Mouse (Mus musculus): ENCODE measurements at regions not wholly inside any gene's neighbourhood (a gene's known extent, or its start where the extent isn't known, plus 50 kb on each side); places are given as distances from the start of the nearest gene placed in this dataset.

DNA sequence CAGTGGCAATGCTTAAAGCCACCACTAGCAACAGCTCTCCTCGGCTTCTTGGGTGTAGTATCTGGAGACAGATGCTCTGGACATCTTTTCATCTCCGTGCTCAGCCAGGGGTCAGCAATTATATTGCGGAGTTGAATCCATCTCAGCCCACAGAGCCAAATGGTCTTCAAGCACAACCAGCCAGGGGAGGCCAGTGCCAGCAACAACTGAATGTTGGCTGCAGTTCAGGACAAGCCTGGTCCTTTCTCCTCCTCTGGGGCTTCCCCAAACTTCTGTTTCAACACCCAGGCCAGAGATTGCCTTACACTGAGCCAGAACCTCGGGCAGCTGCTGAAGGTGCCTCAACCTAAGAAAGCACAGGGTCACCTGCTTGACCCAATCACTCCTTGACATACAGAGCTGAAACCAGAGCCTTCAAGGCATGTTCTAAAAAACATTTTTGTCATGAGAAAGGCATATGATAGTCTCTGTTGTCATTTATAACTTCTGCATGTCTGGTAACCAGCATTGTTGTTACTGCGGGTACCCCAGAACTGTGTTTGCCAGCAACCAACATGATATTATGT, 169.9 kb upstream of the Lef1 start:
- WGBS = 69% methylated on average over 5 of the region's 5 CpGs
- no peaks in the 10 kb centered on the region for H3K36me3 ChIP-seq (ENCODE audit: control insufficient read depth, insufficient read depth, low read length)
- peaks cover 4% of the 10 kb centered on the region; the same call in 1 of the 2 replicates for H3K4me1 ChIP-seq (ENCODE audit: control insufficient read depth, insufficient read depth, insufficient read length, low read length)
- no peaks in the 10 kb centered on the region for H3K27me3 ChIP-seq (ENCODE audit: control insufficient read depth, insufficient read depth, low read length)
- TF ChIP-seq CTCF (IDR thresholded peaks at IDR 0.05; ENCODE audit: extremely low read depth, insufficient read length, insufficient replicate concordance, low read depth, low read length) = no peak
- TF ChIP-seq POLR2A (IDR thresholded peaks at IDR 0.05; ENCODE audit: low read depth, low read length) = no peak
- H3K27ac ChIP-seq (ENCODE audit: insufficient read depth, low read depth, low read length) = no peak overlapping the region
- H3K4me3 ChIP-seq (ENCODE audit: low read depth, low read length) = no peak overlapping the region

DNA sequence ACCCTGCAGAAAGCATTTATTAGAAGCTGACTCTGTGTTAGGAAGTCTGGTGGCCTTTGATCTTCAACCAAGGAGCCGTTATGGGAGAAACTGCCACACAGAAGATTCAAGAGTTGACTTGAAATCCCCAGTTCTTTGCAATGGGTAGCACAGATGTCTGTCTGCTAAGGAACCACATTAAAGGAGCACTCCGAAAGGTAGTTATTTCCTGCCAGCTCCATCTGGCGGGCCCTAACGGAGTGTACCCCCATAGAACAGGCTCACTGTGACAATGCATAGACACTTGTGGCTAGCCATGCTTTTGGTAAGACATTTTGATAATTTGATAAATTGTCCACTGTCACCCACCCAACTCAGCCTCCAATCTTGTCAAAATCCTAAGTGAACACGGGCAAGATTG, 173.3 kb upstream of the Lef1 start:
- Histone ChIP-seq H3K4me3 (ENCODE audit: low read depth, low read length) (no peak overlapping the region), H3K27ac (ENCODE audit: insufficient read depth, low read depth, low read length) (no peak overlapping the region), H3K4me1 (ENCODE audit: control insufficient read depth, insufficient read depth, insufficient read length, low read length) (no peaks in the 10 kb centered on the region), H3K27me3 (ENCODE audit: control insufficient read depth, insufficient read depth, low read length) (no peaks in the 10 kb centered on the region), H3K36me3 (ENCODE audit: control insufficient read depth, insufficient read depth, low read length) (no peaks in the 10 kb centered on the region)
- TF ChIP-seq POLR2A (IDR thresholded peaks at IDR 0.05; ENCODE audit: low read depth, low read length) (no peak), CTCF (IDR thresholded peaks at IDR 0.05; ENCODE audit: extremely low read depth, insufficient read length, insufficient replicate concordance, low read depth, low read length) (no peak)
- WGBS = 80% methylated on average over 5 of the region's 5 CpGs

DNA sequence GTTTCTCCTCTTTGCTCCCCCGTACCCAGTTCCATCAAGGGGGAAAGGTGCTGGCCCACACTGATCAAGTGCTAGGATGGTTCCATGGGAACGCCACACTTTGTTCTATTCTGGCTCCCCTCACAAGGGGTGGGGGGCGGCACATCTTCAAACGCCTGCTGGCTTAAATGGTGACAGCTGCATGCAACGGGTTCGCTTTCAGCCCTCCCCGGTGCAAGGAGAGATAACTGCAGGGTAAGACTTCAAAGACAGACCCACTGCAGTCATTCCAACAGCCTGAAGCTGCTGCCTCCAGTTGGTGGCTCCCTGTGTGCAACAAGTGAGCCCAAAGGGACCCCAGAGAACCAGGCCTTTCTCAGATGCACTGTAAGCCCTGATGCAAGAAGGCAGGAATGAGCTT, 173.9 kb upstream of the Lef1 start:
- no peaks in the 10 kb centered on the region for H3K4me1 ChIP-seq (ENCODE audit: control insufficient read depth, insufficient read depth, insufficient read length, low read length)
- no peak overlapping the region for H3K4me3 ChIP-seq (ENCODE audit: low read depth, low read length)
- no peaks in the 10 kb centered on the region for H3K27me3 ChIP-seq (ENCODE audit: control insufficient read depth, insufficient read depth, low read length)
- H3K36me3 ChIP-seq (ENCODE audit: control insufficient read depth, insufficient read depth, low read length) = no peaks in the 10 kb centered on the region
- H3K27ac ChIP-seq (ENCODE audit: insufficient read depth, low read depth, low read length) = no peak overlapping the region
- TF ChIP-seq CTCF (IDR thresholded peaks at IDR 0.05; ENCODE audit: extremely low read depth, insufficient read length, insufficient replicate concordance, low read depth, low read length) (no peak), POLR2A (IDR thresholded peaks at IDR 0.05; ENCODE audit: low read depth, low read length) (no peak)
- WGBS = 81% methylated on average over 7 of the region's 7 CpGs

DNA sequence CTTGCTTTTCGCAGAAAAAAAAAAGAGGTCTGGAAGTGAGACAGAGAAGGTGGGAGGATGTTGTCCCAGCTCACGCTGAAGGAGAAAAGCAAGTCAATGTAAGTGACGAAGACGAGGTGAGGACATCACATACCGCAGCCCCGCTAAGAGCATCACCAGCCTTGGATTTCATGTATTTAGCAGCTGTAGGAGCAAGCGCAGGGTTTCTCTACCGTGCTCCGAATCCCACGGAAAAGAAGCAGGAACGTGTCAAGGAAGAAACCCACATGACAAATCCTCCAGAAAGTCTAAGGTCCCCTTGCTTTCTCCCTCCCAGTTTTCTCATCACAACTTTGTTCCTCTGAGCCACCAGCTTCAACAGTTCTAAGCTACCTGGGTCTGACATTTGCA, 174.3 kb upstream of the Lef1 start:
- Histone ChIP-seq H3K27me3 (ENCODE audit: control insufficient read depth, insufficient read depth, low read length) (no peaks in the 10 kb centered on the region), H3K27ac (ENCODE audit: insufficient read depth, low read depth, low read length) (no peak overlapping the region), H3K36me3 (ENCODE audit: control insufficient read depth, insufficient read depth, low read length) (no peaks in the 10 kb centered on the region), H3K4me3 (ENCODE audit: low read depth, low read length) (no peak overlapping the region), H3K4me1 (ENCODE audit: control insufficient read depth, insufficient read depth, insufficient read length, low read length) (no peaks in the 10 kb centered on the region)
- WGBS = 91% methylated on average over 11 of the region's 11 CpGs
- no peak for TF ChIP-seq POLR2A (IDR thresholded peaks at IDR 0.05; ENCODE audit: low read depth, low read length)
- TF ChIP-seq CTCF (IDR thresholded peaks at IDR 0.05; ENCODE audit: extremely low read depth, insufficient read length, insufficient replicate concordance, low read depth, low read length) = no peak

DNA sequence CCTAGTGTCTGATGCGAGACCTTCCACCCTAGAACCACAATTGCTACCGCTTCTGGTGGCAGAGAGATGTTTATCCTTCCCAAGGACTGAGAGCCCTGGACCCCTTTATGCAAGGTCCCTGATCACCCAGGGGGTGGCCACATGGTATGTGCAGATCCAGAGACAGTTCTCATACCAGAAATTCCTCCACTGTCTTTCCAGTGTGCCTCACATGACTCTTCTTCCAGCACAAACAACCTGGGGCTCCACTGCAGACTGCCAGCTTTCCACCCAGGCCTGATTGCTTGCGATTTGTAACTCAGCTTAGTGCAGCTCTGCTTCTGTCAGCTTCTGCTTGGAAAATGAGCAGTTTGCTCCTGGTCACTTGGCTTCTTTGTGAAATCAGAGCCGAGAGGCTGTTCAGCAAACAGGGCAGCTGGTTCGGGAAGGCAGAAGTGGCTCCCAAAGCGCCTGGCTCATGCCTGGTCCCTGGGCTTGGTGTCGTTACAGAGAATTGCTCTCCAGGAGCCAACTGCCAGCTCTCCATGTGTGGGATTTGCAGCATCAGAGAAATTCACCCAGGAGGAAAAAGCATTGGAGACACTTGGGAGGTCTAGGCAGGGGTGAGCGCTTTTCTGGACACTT, 174.9 kb upstream of the Lef1 start:
- WGBS = 80% methylated on average over 8 of the region's 8 CpGs
- no peak overlapping the region for H3K27ac ChIP-seq (ENCODE audit: insufficient read depth, low read depth, low read length)
- no peak for TF ChIP-seq POLR2A (IDR thresholded peaks at IDR 0.05; ENCODE audit: low read depth, low read length)
- no peak for TF ChIP-seq CTCF (IDR thresholded peaks at IDR 0.05; ENCODE audit: extremely low read depth, insufficient read length, insufficient replicate concordance, low read depth, low read length)

DNA sequence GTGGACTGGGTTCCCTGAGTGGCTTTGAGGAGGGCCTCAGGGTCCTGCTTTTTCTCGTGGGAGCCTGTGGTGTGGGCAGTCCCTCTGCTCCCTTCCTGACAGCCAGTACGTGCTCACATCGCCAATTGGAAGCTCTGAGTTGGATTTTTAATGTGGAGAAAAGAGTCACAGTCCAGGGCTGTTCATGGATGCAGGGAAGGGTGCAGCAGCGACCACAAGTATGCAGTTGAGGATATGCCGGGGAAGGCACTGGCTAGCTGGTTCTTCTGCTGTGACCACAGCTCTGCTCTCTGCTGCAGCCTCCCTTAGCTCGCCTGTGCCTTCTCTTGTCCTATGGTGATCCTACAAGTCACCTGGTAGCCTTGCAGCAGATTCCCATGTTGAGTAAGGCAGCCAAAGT, 177.5 kb upstream of the Lef1 start:
- Histone ChIP-seq H3K27ac (ENCODE audit: insufficient read depth, low read depth, low read length) (no peak overlapping the region), H3K36me3 (ENCODE audit: control insufficient read depth, insufficient read depth, low read length) (no peaks in the 10 kb centered on the region), H3K27me3 (ENCODE audit: control insufficient read depth, insufficient read depth, low read length) (no peaks in the 10 kb centered on the region), H3K4me1 (ENCODE audit: control insufficient read depth, insufficient read depth, insufficient read length, low read length) (no peaks in the 10 kb centered on the region), H3K4me3 (ENCODE audit: low read depth, low read length) (no peak overlapping the region)
- TF ChIP-seq POLR2A (IDR thresholded peaks at IDR 0.05; ENCODE audit: low read depth, low read length) (no peak), CTCF (IDR thresholded peaks at IDR 0.05; ENCODE audit: extremely low read depth, insufficient read length, insufficient replicate concordance, low read depth, low read length) (no peak)
- WGBS = 69% methylated on average over 6 of the region's 6 CpGs

More for the DNA sequence above, 174.9 kb upstream of the Lef1 start:
- Histone ChIP-seq H3K27me3 (ENCODE audit: control insufficient read depth, insufficient read depth, low read length) (no peaks in the 10 kb centered on the region), H3K4me3 (ENCODE audit: low read depth, low read length) (no peak overlapping the region), H3K4me1 (ENCODE audit: control insufficient read depth, insufficient read depth, insufficient read length, low read length) (no peaks in the 10 kb centered on the region), H3K36me3 (ENCODE audit: control insufficient read depth, insufficient read depth, low read length) (no peaks in the 10 kb centered on the region)

DNA sequence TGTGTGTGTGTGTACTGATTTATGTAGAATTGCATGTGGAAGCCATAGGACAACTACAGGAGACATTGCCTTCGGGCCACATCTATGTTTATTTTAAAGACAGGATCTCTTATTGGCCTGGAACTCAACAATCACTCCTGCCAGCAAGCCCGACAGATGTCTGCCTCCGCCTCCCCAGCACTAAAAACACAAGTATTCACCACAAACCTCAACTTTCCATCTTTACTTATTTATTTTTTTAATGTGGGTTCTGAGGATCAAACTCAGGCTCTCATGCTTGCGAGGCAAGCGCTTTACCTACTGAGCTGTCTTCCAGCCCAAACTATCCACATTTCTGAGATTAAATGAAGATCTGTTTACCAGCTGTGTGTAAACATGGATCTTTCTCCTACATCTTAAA, 178.0 kb upstream of the Lef1 start:
- Histone ChIP-seq H3K36me3 (ENCODE audit: control insufficient read depth, insufficient read depth, low read length) (no peaks in the 10 kb centered on the region), H3K4me3 (ENCODE audit: low read depth, low read length) (no peak overlapping the region), H3K4me1 (ENCODE audit: control insufficient read depth, insufficient read depth, insufficient read length, low read length) (no peaks in the 10 kb centered on the region), H3K27ac (ENCODE audit: insufficient read depth, low read depth, low read length) (no peak overlapping the region), H3K27me3 (ENCODE audit: control insufficient read depth, insufficient read depth, low read length) (no peaks in the 10 kb centered on the region)
- TF ChIP-seq CTCF (IDR thresholded peaks at IDR 0.05; ENCODE audit: extremely low read depth, insufficient read length, insufficient replicate concordance, low read depth, low read length) (no peak), POLR2A (IDR thresholded peaks at IDR 0.05; ENCODE audit: low read depth, low read length) (no peak)
- WGBS = 82% methylated on average over 5 of the region's 5 CpGs
